Mouse (Mus musculus) cerebellum, postnatal 4 days (tissue): ENCODE data around the gene Spata31d1d.

Experiments
- DNase-seq, 2 experiments: peaks; one replicate each; pipeline ENCODE4 v3.0.0; 2022; ENCODE audit warnings: low spot score in 2 of 2, mixed read lengths in 1 of 2

Gene Spata31d1d

DNA sequence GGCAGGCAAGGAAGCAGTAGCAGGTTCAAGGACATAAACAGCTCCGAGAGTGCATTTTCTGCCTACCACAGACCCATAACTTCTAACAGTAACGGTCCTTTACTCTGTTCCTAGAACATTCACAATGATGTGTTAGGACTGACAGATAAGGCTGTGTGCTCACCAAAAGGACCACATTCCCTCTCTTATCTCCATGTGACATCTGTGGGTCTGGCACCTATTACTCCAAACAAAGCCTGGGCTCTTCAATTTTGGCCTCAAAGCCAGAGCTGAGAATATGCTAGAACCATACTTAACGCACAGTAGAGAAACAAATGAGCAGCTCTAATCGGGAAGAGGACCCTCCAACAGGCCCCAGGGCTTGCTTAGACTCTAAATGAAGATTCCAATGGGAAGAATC is 51.6 kb downstream of the Spata31d1d start:
- DNase-seq = no peak

DNA sequence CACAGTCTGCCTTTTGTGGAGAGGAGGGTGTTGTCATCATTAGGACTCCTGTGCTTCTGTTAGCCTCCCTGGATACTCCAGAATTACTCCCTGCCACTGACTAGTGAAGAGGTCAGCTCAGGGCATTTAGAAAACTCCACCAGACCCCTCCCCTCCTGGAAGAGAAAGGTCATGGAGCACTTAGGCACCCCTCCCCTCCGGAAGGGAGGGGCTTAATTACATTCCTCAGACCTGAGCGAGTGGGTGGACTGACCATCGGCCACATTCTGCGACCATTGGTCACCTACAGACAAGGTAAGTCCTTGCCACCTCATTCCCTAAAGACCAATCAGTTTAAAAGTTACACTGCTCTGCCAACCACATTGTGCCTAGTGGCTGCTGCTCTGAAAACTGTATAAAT is 52.2 kb downstream of the Spata31d1d start:
- no peak for DNase-seq

DNA sequence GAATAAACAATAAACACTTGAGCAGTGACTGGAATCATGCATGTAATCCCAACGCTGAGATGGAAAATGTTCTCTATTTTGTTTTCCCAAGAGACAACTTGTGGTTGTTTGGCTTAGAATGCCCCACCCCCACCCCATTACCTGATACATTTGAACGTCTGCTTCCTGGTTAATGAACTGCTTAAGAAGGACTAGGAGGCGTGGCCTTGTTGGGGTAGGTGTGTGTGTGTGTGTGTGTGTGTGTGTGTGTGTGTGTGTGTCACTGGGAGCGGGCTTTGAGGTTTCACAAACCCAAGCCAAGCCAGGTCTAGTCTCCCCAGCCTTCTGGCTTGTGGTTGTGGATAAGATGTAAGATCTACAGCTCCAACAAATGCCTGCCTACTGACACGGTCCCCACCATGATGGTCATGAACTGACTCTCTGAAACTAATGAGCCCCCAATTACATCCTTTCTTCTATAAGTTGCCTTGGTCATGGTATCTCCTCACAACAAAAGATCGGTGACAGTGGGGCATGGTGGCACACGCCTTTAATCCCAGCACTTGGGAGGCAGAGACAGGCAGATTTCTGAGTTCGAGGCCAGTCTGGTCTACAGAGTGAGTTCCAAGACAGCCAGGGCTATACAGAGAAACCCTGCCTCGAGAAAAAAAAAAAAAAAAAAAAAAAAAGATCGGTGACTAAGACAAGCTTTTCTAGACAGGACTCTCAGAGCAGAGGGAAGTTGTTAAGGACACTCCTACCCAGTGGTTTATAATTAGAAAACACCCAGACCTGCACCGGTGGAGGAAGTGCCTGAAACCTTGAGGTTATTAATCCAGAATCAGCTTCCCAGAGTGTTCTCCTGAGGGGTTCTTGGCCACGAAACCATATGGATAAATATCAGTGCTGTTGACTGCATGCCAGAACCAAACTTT is 55.0 kb downstream of the Spata31d1d start:
- peak in 1 of 2 experiments; percentile 22 for DNase-seq
